Mouse (Mus musculus): ENCODE results near the gene Ntrk1. TPM values are rescaled to one million over a fixed set of nuclear protein-coding genes. Genes with fewer than 3 reads are reported as not detected.
A peak's percentile ranks its signal among the peaks of the same experiment; 100 is the strongest.

Ntrk1 gene
- polyA plus RNA-seq, 1 experiment from 2014 or later = 0.18 TPM

- Histone ChIP-seq H3K36me3 (ENCODE audit: control insufficient read depth, insufficient read depth) (no peaks in the 10 kb centered on the region), H3K27me3 (replicated peaks; ENCODE audit: control insufficient read depth, insufficient read depth, low read length) (peaks cover 3% of the 10 kb centered on the region; the same call in 1 of the 2 replicates), H3K27ac (ENCODE audit: low read depth, low read length) (no peak overlapping the region), H3K9me3 (ENCODE audit: control insufficient read depth) (no peaks in the 10 kb centered on the region), H3K9ac (ENCODE audit: low read depth, low read length) (no peak overlapping the region), H3K4me1 (replicated peaks; ENCODE audit: control insufficient read depth, insufficient read depth, low read length) (no peaks in the 10 kb centered on the region), H3K4me2 (replicated peaks; ENCODE audit: low read depth) (no peak overlapping the region), H3K4me3 (ENCODE audit: low read depth, low read length) (no peak overlapping the region)
- 50% methylated on average over 2 of the region's 2 CpGs for WGBS
- ATAC-seq = no peak
- TF ChIP-seq CTCF (IDR thresholded peaks at IDR 0.05; ENCODE audit: low read depth) = no peak
Observed at GRCm38 (mm10) chr3:87779086-87779485, 15.9 kb downstream of the Ntrk1 start.

DNA sequence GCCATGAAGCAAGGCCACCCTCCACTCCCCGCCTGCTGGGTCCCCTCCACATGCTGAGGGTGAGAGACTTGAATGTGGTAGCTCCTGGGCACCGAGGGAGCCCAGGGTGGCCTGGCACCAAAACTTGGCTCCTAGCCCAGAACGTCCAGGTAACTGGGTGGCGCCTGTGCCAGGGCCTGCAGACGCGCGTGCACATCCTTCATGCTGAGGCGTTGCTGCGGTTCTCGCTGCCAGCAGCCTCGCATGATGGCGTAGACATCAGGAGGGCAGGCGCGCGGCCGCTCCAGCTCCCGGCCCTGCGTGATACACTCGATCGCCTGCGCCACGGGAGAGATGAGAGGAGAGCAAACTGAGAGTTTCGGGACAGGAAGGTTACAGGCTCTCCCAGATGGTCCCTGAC, 16.7 kb downstream of the Ntrk1 start:
- Histone ChIP-seq H3K4me2 (replicated peaks; ENCODE audit: low read depth) (no peak overlapping the region), H3K9ac (ENCODE audit: low read depth, low read length) (no peak overlapping the region)
- no peak for TF ChIP-seq CTCF (IDR thresholded peaks at IDR 0.05; ENCODE audit: low read depth)

GRCm38 (mm10) chr3:87771088-87771487, 23.9 kb downstream of the Ntrk1 start:
- peak; percentile 36; the same call in 1 of the 2 replicates for ATAC-seq

More for the DNA sequence above, 16.7 kb downstream of the Ntrk1 start:
- Histone ChIP-seq H3K4me3 (ENCODE audit: low read depth, low read length) (no peak overlapping the region), H3K36me3 (ENCODE audit: control insufficient read depth, insufficient read depth) (no peaks in the 10 kb centered on the region), H3K27ac (ENCODE audit: low read depth, low read length) (no peak overlapping the region), H3K9me3 (ENCODE audit: control insufficient read depth) (no peaks in the 10 kb centered on the region), H3K27me3 (replicated peaks; ENCODE audit: control insufficient read depth, insufficient read depth, low read length) (peaks cover 3% of the 10 kb centered on the region; the same call in 1 of the 2 replicates), H3K4me1 (replicated peaks; ENCODE audit: control insufficient read depth, insufficient read depth, low read length) (no peaks in the 10 kb centered on the region)
- ATAC-seq = no peak
- 58% methylated on average over 23 of the region's 23 CpGs for WGBS

DNA sequence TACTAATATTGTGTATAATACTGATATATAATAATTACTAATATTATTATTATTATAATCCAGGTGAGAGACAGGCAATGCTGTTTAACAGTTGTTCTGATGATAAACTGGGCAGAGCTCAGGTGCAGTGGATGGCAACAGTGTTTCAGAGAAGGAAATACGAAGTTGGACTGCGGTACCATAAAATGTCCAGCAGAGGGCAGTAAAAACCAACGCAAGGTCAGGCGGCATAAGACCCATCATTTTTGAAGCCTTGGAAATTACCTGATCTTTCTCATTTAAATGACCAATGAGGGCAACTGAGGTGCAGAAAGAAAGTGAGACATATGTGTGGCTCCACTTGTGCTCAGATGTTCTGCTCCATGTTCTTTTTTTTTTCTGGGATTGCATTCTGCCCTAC, 24.7 kb downstream of the Ntrk1 start:
- H3K4me2 ChIP-seq (replicated peaks; ENCODE audit: low read depth) = no peak overlapping the region
- H3K27me3 ChIP-seq (replicated peaks; ENCODE audit: control insufficient read depth, insufficient read depth, low read length) = no peaks in the 10 kb centered on the region
- H3K9ac ChIP-seq (ENCODE audit: low read depth, low read length) = no peak overlapping the region
- WGBS = under 1% methylated on average over 4 of the region's 4 CpGs
- H3K36me3 ChIP-seq (ENCODE audit: control insufficient read depth, insufficient read depth) = no peaks in the 10 kb centered on the region
- no peak for ATAC-seq
- TF ChIP-seq CTCF (IDR thresholded peaks at IDR 0.05; ENCODE audit: low read depth) = peak; percentile 92
- no peaks in the 10 kb centered on the region for H3K4me1 ChIP-seq (replicated peaks; ENCODE audit: control insufficient read depth, insufficient read depth, low read length)
- H3K27ac ChIP-seq (ENCODE audit: low read depth, low read length) = no peak overlapping the region
- no peak overlapping the region for H3K4me3 ChIP-seq (ENCODE audit: low read depth, low read length)
- H3K9me3 ChIP-seq (ENCODE audit: control insufficient read depth) = no peaks in the 10 kb centered on the region

More at GRCm38 (mm10) chr3:87771088-87771487, 23.9 kb downstream of the Ntrk1 start:
- H3K4me2 ChIP-seq (replicated peaks; ENCODE audit: low read depth) = no peak overlapping the region
- no peak overlapping the region for H3K4me3 ChIP-seq (ENCODE audit: low read depth, low read length)
- no peak for TF ChIP-seq CTCF (IDR thresholded peaks at IDR 0.05; ENCODE audit: low read depth)
- H3K4me1 ChIP-seq (replicated peaks; ENCODE audit: control insufficient read depth, insufficient read depth, low read length) = no peaks in the 10 kb centered on the region
- no peaks in the 10 kb centered on the region for H3K9me3 ChIP-seq (ENCODE audit: control insufficient read depth)
- 21% methylated on average over 6 of the region's 6 CpGs for WGBS
- H3K36me3 ChIP-seq (ENCODE audit: control insufficient read depth, insufficient read depth) = no peaks in the 10 kb centered on the region
- H3K27me3 ChIP-seq (replicated peaks; ENCODE audit: control insufficient read depth, insufficient read depth, low read length) = no peaks in the 10 kb centered on the region
- no peak overlapping the region for H3K27ac ChIP-seq (ENCODE audit: low read depth, low read length)
- H3K9ac ChIP-seq (ENCODE audit: low read depth, low read length) = no peak overlapping the region

GRCm38 (mm10) chr3:87769506-87769905, 25.5 kb downstream of the Ntrk1 start:
- Histone ChIP-seq H3K4me3 (ENCODE audit: low read depth, low read length) (no peak overlapping the region), H3K9ac (ENCODE audit: low read depth, low read length) (no peak overlapping the region), H3K4me1 (replicated peaks; ENCODE audit: control insufficient read depth, insufficient read depth, low read length) (no peaks in the 10 kb centered on the region), H3K36me3 (ENCODE audit: control insufficient read depth, insufficient read depth) (no peaks in the 10 kb centered on the region), H3K4me2 (replicated peaks; ENCODE audit: low read depth) (no peak overlapping the region), H3K9me3 (ENCODE audit: control insufficient read depth) (no peaks in the 10 kb centered on the region), H3K27me3 (replicated peaks; ENCODE audit: control insufficient read depth, insufficient read depth, low read length) (no peaks in the 10 kb centered on the region), H3K27ac (ENCODE audit: low read depth, low read length) (no peak overlapping the region)
- TF ChIP-seq CTCF (IDR thresholded peaks at IDR 0.05; ENCODE audit: low read depth) = no peak
- 80% methylated on average over 8 of the region's 8 CpGs for WGBS
- ATAC-seq = no peak

GRCm38 (mm10) chr3:87768844-87769243, 26.1 kb downstream of the Ntrk1 start:
- TF ChIP-seq CTCF (IDR thresholded peaks at IDR 0.05; ENCODE audit: low read depth) = peak; percentile 95
- peak overlapping the region; percentile 74 for H3K4me2 ChIP-seq (replicated peaks; ENCODE audit: low read depth)
- H3K9me3 ChIP-seq (ENCODE audit: control insufficient read depth) = no peaks in the 10 kb centered on the region
- H3K36me3 ChIP-seq (ENCODE audit: control insufficient read depth, insufficient read depth) = no peaks in the 10 kb centered on the region
- WGBS = under 1% methylated on average over 36 of the region's 37 CpGs
- peak; percentile 70 for ATAC-seq
- 0 out of 2 replicates have a peak, but pooled peaks cover 3% of the 10 kb centered on the region for H3K4me1 ChIP-seq (replicated peaks; ENCODE audit: control insufficient read depth, insufficient read depth, low read length)
- H3K27ac ChIP-seq (ENCODE audit: low read depth, low read length) = 0 out of 2 replicates have a peak overlapping the region, but pooled peaks have one; percentile 35
- no peaks in the 10 kb centered on the region for H3K27me3 ChIP-seq (replicated peaks; ENCODE audit: control insufficient read depth, insufficient read depth, low read length)
- peak overlapping the region; percentile 50 for H3K4me3 ChIP-seq (ENCODE audit: low read depth, low read length)
- H3K9ac ChIP-seq (ENCODE audit: low read depth, low read length) = peak overlapping the region; percentile 57
